Mouse (Mus musculus): ENCODE measurements at regions not wholly inside any gene's neighbourhood (a gene's known extent, or its start where the extent isn't known, plus 50 kb on each side); places are given as distances from the start of the nearest gene placed in this dataset.

DNA sequence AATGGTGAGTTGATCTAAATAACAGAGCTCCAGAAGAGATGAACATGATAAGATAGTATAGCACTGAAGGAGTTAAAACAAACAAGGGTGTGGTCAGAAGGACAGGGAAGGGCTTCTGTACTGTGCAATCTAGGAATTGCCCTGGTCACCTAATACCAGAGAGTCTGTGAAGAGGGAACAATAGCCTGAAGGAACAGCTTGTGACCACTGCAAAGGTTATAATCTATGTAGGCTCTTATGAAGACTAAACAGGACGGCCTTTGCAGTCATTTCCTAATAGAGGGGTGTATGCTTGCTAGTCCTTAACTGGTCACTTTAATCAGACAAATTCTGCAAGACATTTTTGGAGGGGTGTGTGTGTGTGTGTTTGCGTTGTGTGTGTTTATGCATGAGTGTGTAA lies 97.5 kb downstream of the Tmem170b start:
- TF ChIP-seq ZNF384 (IDR thresholded peaks at IDR 0.05; ENCODE audit: low read depth, low read length) (no peak), HCFC1 (IDR thresholded peaks at IDR 0.05; ENCODE audit: borderline replicate concordance, insufficient read depth, low read length) (no peak), ZC3H11A (IDR thresholded peaks at IDR 0.05; ENCODE audit: borderline replicate concordance, low read depth, low read length) (no peak)
- Histone ChIP-seq H3K27ac (ENCODE audit: insufficient read depth, low read depth, low read length, poor library complexity, severe bottlenecking) (no peak overlapping the region), H3K36me3 (ENCODE audit: control insufficient read depth, insufficient read depth, low read length, poor library complexity, severe bottlenecking) (no peaks in the 10 kb centered on the region), H3K9ac (ENCODE audit: insufficient read depth, low read depth, low read length, poor library complexity, severe bottlenecking) (no peak overlapping the region), H3K4me3 (ENCODE audit: insufficient read depth in 1 of 2, low read depth in 1 of 2, low read length in 2 of 2, poor library complexity in 1 of 2, severe bottlenecking in 1 of 2) (no peak overlapping the region), H3K4me1 (ENCODE audit: control insufficient read depth in 2 of 2, insufficient read depth in 2 of 2, low read length in 2 of 2, poor library complexity in 1 of 2) (no peaks in the 10 kb centered on the region), H3K9me3 (ENCODE audit: control insufficient read depth, insufficient read depth, low read depth, low read length) (no peaks in the 10 kb centered on the region)
- in situ Hi-C loops (cut with MboI; ENCODE audit: low sequenced_read_pairs in 2 of 2, unreplicated experiment in 2 of 2), result no loop called here
- DNase-seq (ENCODE audit: low read depth, low spot score), result no peak

DNA sequence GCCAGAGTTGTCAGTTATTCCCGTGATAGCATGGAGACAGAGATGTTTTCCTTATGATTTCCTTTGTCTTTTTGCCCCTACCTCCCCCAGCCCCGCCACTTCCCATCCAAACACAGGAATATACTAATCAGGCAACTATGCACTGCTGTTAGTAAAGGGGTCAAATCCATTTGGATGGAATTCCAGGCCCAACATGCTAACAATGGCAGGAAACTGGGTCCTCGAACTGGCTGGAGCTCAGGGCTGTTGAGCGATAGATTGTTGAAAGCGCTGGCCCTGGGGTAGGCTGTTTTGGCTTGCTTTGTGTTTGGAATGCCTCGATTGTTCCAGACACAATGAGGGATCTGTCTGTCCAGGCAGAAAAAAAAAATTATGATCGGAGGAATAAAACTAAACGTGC lies 97.9 kb downstream of the Tmem170b start:
- Histone ChIP-seq H3K9ac (ENCODE audit: insufficient read depth, low read depth, low read length, poor library complexity, severe bottlenecking) (no peak overlapping the region), H3K36me3 (ENCODE audit: control insufficient read depth, insufficient read depth, low read length, poor library complexity, severe bottlenecking) (no peaks in the 10 kb centered on the region), H3K9me3 (ENCODE audit: control insufficient read depth, insufficient read depth, low read depth, low read length) (no peaks in the 10 kb centered on the region), H3K4me3 (ENCODE audit: insufficient read depth in 1 of 2, low read depth in 1 of 2, low read length in 2 of 2, poor library complexity in 1 of 2, severe bottlenecking in 1 of 2) (no peak overlapping the region), H3K4me1 (ENCODE audit: control insufficient read depth in 2 of 2, insufficient read depth in 2 of 2, low read length in 2 of 2, poor library complexity in 1 of 2) (no peaks in the 10 kb centered on the region), H3K27ac (ENCODE audit: insufficient read depth, low read depth, low read length, poor library complexity, severe bottlenecking) (no peak overlapping the region)
- in situ Hi-C loops (cut with MboI; ENCODE audit: low sequenced_read_pairs in 2 of 2, unreplicated experiment in 2 of 2), result no loop called here
- TF ChIP-seq CHD2 (IDR thresholded peaks at IDR 0.05; ENCODE audit: low read depth, low read length) (no peak), HCFC1 (IDR thresholded peaks at IDR 0.05; ENCODE audit: borderline replicate concordance, insufficient read depth, low read length) (no peak), MAFK (IDR thresholded peaks at IDR 0.05; ENCODE audit: insufficient read depth, low read depth, low read length) (no peak), ZC3H11A (IDR thresholded peaks at IDR 0.05; ENCODE audit: borderline replicate concordance, low read depth, low read length) (no peak), ZNF384 (IDR thresholded peaks at IDR 0.05; ENCODE audit: low read depth, low read length) (no peak)
- no peak for DNase-seq (ENCODE audit: low read depth, low spot score)

DNA sequence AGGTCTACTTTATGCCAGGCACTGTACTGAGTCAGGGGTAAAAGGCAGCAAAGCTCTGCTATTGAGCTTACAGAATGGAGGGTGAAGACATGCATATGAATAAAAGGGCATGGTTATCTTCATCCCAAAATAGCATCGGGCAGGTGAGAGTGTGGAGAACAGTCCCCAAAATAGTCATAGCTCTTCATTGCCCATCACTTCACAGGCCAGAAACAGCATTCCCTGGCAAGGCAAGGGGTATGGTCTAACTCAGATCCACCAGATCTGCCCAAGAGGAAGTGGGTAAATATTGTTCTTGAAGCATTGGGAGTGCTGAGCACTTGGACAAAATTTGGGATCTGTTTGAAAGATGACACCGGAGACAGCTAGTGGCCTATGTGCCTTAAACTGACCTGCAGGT lies 99.1 kb downstream of the Tmem170b start:
- no peaks in the 10 kb centered on the region for H3K9me3 ChIP-seq (ENCODE audit: control insufficient read depth, insufficient read depth, low read depth, low read length)
- H3K9ac ChIP-seq (ENCODE audit: insufficient read depth, low read depth, low read length, poor library complexity, severe bottlenecking), result no peak overlapping the region
- in situ Hi-C loops (cut with MboI; ENCODE audit: low sequenced_read_pairs in 2 of 2, unreplicated experiment in 2 of 2), result no loop called here
- no peaks in the 10 kb centered on the region for H3K4me1 ChIP-seq (ENCODE audit: control insufficient read depth in 2 of 2, insufficient read depth in 2 of 2, low read length in 2 of 2, poor library complexity in 1 of 2)
- no peak overlapping the region for H3K27ac ChIP-seq (ENCODE audit: insufficient read depth, low read depth, low read length, poor library complexity, severe bottlenecking)
- H3K36me3 ChIP-seq (ENCODE audit: control insufficient read depth, insufficient read depth, low read length, poor library complexity, severe bottlenecking), result no peaks in the 10 kb centered on the region
- no peak for TF ChIP-seq MAFK (IDR thresholded peaks at IDR 0.05; ENCODE audit: insufficient read depth, low read depth, low read length)
- TF ChIP-seq CHD2 (IDR thresholded peaks at IDR 0.05; ENCODE audit: low read depth, low read length), result no peak
- TF ChIP-seq HCFC1 (IDR thresholded peaks at IDR 0.05; ENCODE audit: borderline replicate concordance, insufficient read depth, low read length), result no peak
- no peak for TF ChIP-seq ZNF384 (IDR thresholded peaks at IDR 0.05; ENCODE audit: low read depth, low read length)
- no peak for TF ChIP-seq ZC3H11A (IDR thresholded peaks at IDR 0.05; ENCODE audit: borderline replicate concordance, low read depth, low read length)
- H3K4me3 ChIP-seq (ENCODE audit: insufficient read depth in 1 of 2, low read depth in 1 of 2, low read length in 2 of 2, poor library complexity in 1 of 2, severe bottlenecking in 1 of 2), result no peak overlapping the region
- DNase-seq (ENCODE audit: low read depth, low spot score), result no peak

DNA sequence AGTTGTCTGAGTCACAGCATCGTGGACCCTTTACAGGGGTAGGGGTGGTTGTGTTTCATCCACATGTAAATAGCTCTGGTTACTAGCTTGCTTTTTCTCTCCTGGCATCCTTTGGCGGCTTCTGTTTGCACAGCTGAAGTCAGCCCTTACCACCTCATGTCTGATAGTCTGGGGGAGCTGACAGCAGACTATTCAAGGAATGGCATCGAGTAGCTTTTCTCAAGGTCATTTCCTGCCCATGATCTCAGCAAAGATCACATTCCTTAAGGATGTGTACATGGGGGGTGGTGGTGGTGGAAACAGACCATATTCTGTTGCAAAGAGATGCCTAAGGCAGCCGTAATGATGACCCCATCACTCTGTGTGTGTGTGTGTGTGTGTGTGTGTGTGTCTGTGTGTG lies 99.9 kb downstream of the Tmem170b start:
- Histone ChIP-seq H3K36me3 (ENCODE audit: control insufficient read depth, insufficient read depth, low read length, poor library complexity, severe bottlenecking) (no peaks in the 10 kb centered on the region), H3K27ac (ENCODE audit: insufficient read depth, low read depth, low read length, poor library complexity, severe bottlenecking) (no peak overlapping the region), H3K4me3 (ENCODE audit: insufficient read depth in 1 of 2, low read depth in 1 of 2, low read length in 2 of 2, poor library complexity in 1 of 2, severe bottlenecking in 1 of 2) (no peak overlapping the region), H3K9me3 (ENCODE audit: control insufficient read depth, insufficient read depth, low read depth, low read length) (no peaks in the 10 kb centered on the region), H3K4me1 (ENCODE audit: control insufficient read depth in 2 of 2, insufficient read depth in 2 of 2, low read length in 2 of 2, poor library complexity in 1 of 2) (no peaks in the 10 kb centered on the region), H3K9ac (ENCODE audit: insufficient read depth, low read depth, low read length, poor library complexity, severe bottlenecking) (no peak overlapping the region)
- no peak for TF ChIP-seq ZNF384 (IDR thresholded peaks at IDR 0.05; ENCODE audit: low read depth, low read length)
- no peak for TF ChIP-seq ZC3H11A (IDR thresholded peaks at IDR 0.05; ENCODE audit: borderline replicate concordance, low read depth, low read length)
- in situ Hi-C loops (cut with MboI; ENCODE audit: low sequenced_read_pairs in 2 of 2, unreplicated experiment in 2 of 2), result no loop called here
- DNase-seq (ENCODE audit: low read depth, low spot score), result no peak

DNA sequence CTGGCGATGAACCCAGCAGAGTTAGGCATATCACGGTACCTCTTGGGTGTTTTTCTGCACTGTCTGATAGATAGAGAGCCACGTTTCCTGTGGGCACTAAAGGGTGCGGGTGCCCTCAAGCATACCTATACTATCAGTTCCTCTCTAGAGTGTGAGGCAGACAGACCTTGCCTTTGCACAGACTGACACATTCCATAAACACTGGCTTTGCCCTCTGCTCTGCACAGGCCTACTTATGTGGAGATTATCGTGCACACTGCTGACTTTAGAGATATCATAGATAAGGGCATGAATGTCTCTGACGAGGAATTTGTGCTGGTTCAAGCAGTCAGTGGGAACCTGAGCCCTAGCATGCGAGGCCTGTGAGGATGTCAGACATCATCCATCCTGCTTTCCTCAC lies 102.1 kb downstream of the Tmem170b start:
- Histone ChIP-seq H3K4me1 (ENCODE audit: control insufficient read depth in 2 of 2, insufficient read depth in 2 of 2, low read length in 2 of 2, poor library complexity in 1 of 2) (no peaks in the 10 kb centered on the region), H3K27ac (ENCODE audit: insufficient read depth, low read depth, low read length, poor library complexity, severe bottlenecking) (no peak overlapping the region), H3K4me3 (ENCODE audit: insufficient read depth in 1 of 2, low read depth in 1 of 2, low read length in 2 of 2, poor library complexity in 1 of 2, severe bottlenecking in 1 of 2) (no peak overlapping the region), H3K36me3 (ENCODE audit: control insufficient read depth, insufficient read depth, low read length, poor library complexity, severe bottlenecking) (no peaks in the 10 kb centered on the region), H3K9ac (ENCODE audit: insufficient read depth, low read depth, low read length, poor library complexity, severe bottlenecking) (no peak overlapping the region), H3K9me3 (ENCODE audit: control insufficient read depth, insufficient read depth, low read depth, low read length) (no peaks in the 10 kb centered on the region)
- TF ChIP-seq HCFC1 (IDR thresholded peaks at IDR 0.05; ENCODE audit: borderline replicate concordance, insufficient read depth, low read length) (no peak), ZNF384 (IDR thresholded peaks at IDR 0.05; ENCODE audit: low read depth, low read length) (no peak), MAFK (IDR thresholded peaks at IDR 0.05; ENCODE audit: insufficient read depth, low read depth, low read length) (no peak)
- in situ Hi-C loops (cut with MboI; ENCODE audit: low sequenced_read_pairs in 2 of 2, unreplicated experiment in 2 of 2), result no loop called here
- no peak for DNase-seq (ENCODE audit: low read depth, low spot score)

Data from ES-E14 (cell line).